Mouse (Mus musculus) embryonic fibroblast, embryonic 13.5 days (primary cell): ENCODE measurements around the gene Hrh3. TPM values are rescaled to one million over a fixed set of nuclear protein-coding genes. Genes with fewer than 3 reads are reported as not detected.

Source experiments
- H3K27ac ChIP-seq: 2 replicates; pipeline ENCODE4 v1.5.1; 2012; ENCODE audit warnings: low read length, control low read depth, inconsistent platforms; ENCODE audit not compliant: insufficient read depth
- H3K4me1 ChIP-seq: 2 replicates; pipeline ENCODE4 v1.6.1; 2011; ENCODE audit warnings: low read length; ENCODE audit not compliant: control insufficient read depth, insufficient read depth
- H3K4me3 ChIP-seq: 2 replicates; pipeline ENCODE4 v1.5.1; 2011; ENCODE audit warnings: mild to moderate bottlenecking, control low read depth, low read length; ENCODE audit not compliant: insufficient read depth
- CTCF ChIP-seq: IDR thresholded peaks from 2 replicates; pipeline ENCODE4 v1.5.1; 2011; ENCODE audit warnings: mild to moderate bottlenecking, control low read depth, low read length, moderate library complexity, borderline replicate concordance; ENCODE audit not compliant: insufficient read depth
- POLR2A ChIP-seq: IDR thresholded peaks from 2 replicates; pipeline ENCODE4 v1.6.1; 2011; ENCODE audit warnings: low read depth, mild to moderate bottlenecking, control low read depth, low read length, moderate library complexity
- polyA plus RNA-seq: library from polyadenylated mRNA; stranded (reverse); fragments of >200 nt; gene quantifications from 2 replicates; pipeline ENCODE4 v1.2.4, GENCODE M21; 2011; ENCODE audit warnings: low read depth; ENCODE audit not compliant: missing spikeins, insufficient read length

Hrh3 gene
- polyA plus RNA-seq, 1 experiment, result not detected

- Histone ChIP-seq H3K4me3 (peak overlapping the region; percentile 84), H3K27ac (peak overlapping the region; percentile 56), H3K4me1 (peaks cover 9% of the 10 kb centered on the region)
- TF ChIP-seq POLR2A (0 out of 2 replicates have a peak, but pooled peaks have one; percentile 19), CTCF (no peak)
These were observed 34.4 kb downstream of the Hrh3 start for GRCm38 (mm10) chr2:180069770-180070480.

DNA sequence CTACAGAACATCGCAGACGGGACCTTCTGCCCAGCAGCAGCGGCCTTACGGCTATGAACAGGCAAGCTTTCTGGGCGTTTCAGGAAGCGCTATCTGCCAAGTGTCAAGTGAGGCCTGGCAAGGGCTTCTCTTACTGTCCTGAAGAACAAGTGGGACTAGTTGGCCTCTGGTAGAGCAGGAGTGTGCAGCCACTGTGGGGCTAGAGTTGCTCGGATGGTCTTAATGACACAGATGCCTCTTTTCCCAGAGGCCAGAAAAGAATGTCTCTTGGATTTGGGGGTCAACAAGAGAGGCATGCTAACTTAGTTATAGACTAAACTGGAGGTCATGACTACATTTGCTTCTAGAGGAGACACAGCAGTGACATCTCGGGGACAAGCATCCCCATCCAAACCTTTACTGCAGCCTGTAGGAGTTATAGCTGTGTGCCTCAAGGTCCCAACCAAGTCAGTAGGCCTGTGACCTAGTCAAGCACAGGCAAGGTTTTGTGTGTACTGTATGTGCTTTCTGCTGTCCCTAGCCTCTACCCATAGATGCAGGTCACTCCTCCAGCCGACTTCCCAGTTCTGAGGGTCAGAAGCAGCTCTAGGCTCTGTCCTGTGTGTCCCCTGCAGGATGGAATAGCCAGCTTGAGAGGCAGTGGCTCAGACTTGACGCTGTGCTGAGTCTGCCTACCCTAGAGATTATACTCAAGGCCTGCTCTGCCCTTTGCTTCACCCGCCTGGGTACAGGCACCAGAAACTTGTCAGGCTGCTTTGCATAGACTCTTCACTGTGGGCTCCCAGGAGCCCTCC is 40.8 kb downstream of the Hrh3 start:
- TF ChIP-seq POLR2A, result no peak
- no peak for TF ChIP-seq CTCF
- Histone ChIP-seq H3K4me1 (no peaks in the 10 kb centered on the region), H3K27ac (no peak overlapping the region), H3K4me3 (no peak overlapping the region)

DNA sequence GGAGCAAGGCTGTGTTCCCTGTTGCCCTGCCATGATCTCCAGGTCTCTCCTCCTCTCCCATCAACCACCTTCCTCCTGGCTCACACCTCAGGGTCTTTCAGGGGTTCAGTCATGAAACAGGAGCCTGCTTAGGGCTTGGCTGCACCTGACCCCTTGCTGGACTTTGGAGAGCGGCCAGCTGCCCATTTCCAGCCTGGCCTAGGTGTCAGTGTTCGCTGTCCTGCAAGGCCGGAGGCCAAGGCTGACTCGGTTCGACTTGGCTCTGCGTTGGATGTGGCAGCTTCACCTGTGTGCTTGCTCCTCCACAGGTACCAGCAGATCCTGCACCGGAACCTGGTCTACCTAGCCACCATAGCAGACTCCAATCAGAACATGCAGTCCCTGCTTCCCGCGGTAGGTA is 51.3 kb downstream of the Hrh3 start:
- Histone ChIP-seq H3K4me1 (no peaks in the 10 kb centered on the region), H3K4me3 (no peak overlapping the region), H3K27ac (no peak overlapping the region)
- TF ChIP-seq CTCF, result no peak
- no peak for TF ChIP-seq POLR2A

GRCm38 (mm10) chr2:180051986-180052733 is 52.1 kb downstream of the Hrh3 start:
- Histone ChIP-seq H3K27ac (no peak overlapping the region), H3K4me3 (no peak overlapping the region), H3K4me1 (no peaks in the 10 kb centered on the region)
- TF ChIP-seq CTCF (peak; percentile 48; the same call in 1 of the 2 replicates), POLR2A (no peak)

DNA sequence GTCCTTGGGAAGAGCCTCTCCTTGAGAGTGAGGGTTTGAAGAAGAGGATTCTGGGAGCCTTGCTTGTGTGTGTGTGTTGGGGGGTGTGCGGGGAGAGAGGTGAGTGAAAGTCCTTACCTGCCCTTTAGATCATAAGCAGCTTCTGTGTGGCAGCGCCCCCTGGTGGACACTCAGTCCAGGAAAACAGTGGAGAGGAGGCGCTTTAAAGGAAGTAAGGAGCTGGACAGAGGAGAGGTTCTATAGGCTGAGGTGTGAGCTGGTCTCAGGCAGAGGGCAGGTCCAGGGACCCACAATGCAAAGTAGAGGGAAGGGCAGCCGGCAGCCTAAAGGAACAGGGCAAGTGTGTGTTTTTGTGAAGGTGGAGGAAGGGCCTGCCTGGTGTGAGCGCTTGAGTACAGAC is 53.3 kb downstream of the Hrh3 start:
- no peaks in the 10 kb centered on the region for H3K4me1 ChIP-seq
- H3K27ac ChIP-seq, result no peak overlapping the region
- H3K4me3 ChIP-seq, result no peak overlapping the region
- TF ChIP-seq POLR2A, result no peak
- TF ChIP-seq CTCF, result peak; percentile 76

Other genes with a start within 250 kb of the Hrh3 start
- 10.4 and 11.5 TPM in 2 replicates for gene Taf4, start 127.8 kb downstream of the Hrh3 start, polyA plus RNA-seq
- gene Lsm14b, start 79.5 kb downstream of the Hrh3 start, polyA plus RNA-seq, result 54.7 and 63.3 TPM in 2 replicates
- gene Psma7, start 62.1 kb downstream of the Hrh3 start, polyA plus RNA-seq, result 163 and 173 TPM in 2 replicates
- gene Ss18l1, start 62.0 kb downstream of the Hrh3 start, polyA plus RNA-seq, result 3.4 and 3.9 TPM in 2 replicates
- gene Mtg2, start 33.9 kb downstream of the Hrh3 start, polyA plus RNA-seq, result 11.4 and 15.2 TPM in 2 replicates
- 34.0 and 39.3 TPM in 2 replicates for gene Osbpl2, start 14.8 kb upstream of the Hrh3 start, polyA plus RNA-seq
- 44.5 and 53.3 TPM in 2 replicates for gene Adrm1, start 67.0 kb upstream of the Hrh3 start, polyA plus RNA-seq
- 31.0 and 51.1 TPM in 2 replicates for gene Lama5, start 121.4 kb upstream of the Hrh3 start, polyA plus RNA-seq
- 1,138 and 1,342 TPM in 2 replicates for gene Rps21, start 152.9 kb upstream of the Hrh3 start, polyA plus RNA-seq
- 12.5 and 13.4 TPM in 2 replicates for gene Cables2, start 169.0 kb upstream of the Hrh3 start, polyA plus RNA-seq
- gene Rbbp8nl, start 185.4 kb upstream of the Hrh3 start, polyA plus RNA-seq, result not detected in 2 replicates
- gene Gata5, start 230.2 kb upstream of the Hrh3 start, polyA plus RNA-seq, result not detected in 2 replicates